Mouse (Mus musculus): ENCODE results near the gene Ttc7.

Ttc7 gene

DNA sequence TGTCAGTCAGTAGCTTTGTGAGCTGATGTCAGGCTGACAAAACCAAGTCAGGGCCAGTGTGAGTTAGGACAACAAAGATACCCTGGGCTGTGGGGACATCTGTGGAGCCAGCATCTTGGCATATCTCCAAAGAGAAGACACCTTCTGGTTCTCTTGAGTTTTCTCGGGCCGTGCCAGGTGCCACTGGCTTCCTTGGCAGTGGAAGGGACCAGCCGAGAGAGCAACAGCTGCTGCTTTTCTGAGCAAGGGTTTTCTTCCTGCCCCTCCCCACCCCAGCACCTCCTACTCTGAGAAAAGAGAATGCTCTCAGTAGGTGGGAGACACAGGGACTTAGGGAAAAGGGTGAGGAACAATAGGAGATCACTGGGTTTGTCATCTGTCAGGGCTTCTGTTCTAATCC is 78.4 kb downstream of the Ttc7 start:
- in situ Hi-C loops (cut with MboI, MseI): loop anchor here (5.0 to 10.0 kb wide), 2 partner anchors 61 to 686 kb away; no protein-coding TSS in a partner anchor

DNA sequence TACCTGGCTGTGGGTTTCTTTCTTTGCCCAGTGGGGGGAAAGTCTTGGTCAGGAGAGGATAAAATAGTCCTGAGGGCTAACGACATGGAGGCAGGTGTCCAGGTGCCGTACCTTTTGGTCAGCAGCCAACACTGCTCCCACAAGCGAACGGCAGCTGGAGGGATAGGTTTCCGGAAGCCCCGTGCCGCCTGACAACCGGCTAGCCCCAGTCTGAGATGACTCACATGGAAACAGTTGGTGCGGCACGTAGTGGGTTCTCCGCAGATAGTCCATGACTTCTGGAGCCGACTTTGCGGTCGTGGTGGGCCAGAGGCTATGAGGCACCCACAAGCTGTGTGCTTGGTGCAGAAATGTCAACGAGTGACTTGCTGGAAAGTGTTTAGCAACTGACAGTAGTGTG is 81.4 kb downstream of the Ttc7 start:
- in situ Hi-C loops (cut with MboI, MseI): loop anchor here (5.0 to 10.0 kb wide), 2 partner anchors 58 to 689 kb away; no protein-coding TSS in a partner anchor

DNA sequence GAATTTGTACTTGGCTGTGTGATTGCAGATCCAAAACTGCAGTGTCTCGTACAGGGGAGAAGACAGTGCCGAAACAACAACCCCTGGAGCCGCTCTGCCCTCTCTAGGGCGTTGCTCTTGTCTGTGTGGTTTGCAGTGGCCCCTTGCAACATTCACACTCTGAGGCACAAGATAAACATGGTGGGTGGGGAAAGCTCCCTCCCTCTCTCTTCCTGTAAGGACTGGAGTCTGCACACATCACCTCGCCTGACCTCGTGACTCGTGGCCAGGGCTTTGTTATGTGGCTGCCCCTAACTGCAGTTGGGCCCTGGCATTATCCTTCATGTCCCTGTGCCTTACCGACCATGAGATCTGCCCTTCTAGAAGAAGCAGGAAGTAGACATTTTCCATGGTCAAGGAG is 82.6 kb downstream of the Ttc7 start:
- in situ Hi-C loops (cut with MboI, MseI): loop anchor here in 1 of 2 experiments (10.0 kb wide), 1 partner anchor 690 kb away; no protein-coding TSS in a partner anchor

- in situ Hi-C loops (cut with MboI, MseI): loop anchor here in 1 of 2 experiments (10.0 kb wide), 1 partner anchor 692 kb away; no protein-coding TSS in a partner anchor
Observed at GRCm38 (mm10) chr17:87366520-87366919, 83.8 kb downstream of the Ttc7 start.

DNA sequence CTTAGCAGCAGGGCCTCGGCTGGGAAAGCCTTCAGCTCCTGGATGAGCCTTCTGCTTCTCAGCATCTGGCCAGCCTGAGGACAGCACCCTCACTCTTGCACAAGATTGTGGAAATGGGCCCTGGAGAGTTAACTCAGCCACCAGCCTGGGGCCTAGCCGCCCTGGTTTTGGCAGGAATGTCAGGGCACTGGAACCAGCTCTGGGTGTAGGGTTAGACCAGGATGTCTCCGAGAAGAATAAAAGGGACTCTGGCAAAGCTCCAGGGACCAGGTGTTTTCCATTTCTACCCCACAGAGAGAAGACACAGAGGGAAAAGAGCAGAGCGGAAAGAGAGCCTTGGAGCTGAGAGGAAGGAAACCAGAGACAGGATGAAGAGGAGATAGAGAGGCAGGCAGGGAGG is 84.5 kb downstream of the Ttc7 start:
- in situ Hi-C loops (cut with MboI, MseI): loop anchor here in 1 of 2 experiments (10.0 kb wide), 1 partner anchor 692 kb away; no protein-coding TSS in a partner anchor

DNA sequence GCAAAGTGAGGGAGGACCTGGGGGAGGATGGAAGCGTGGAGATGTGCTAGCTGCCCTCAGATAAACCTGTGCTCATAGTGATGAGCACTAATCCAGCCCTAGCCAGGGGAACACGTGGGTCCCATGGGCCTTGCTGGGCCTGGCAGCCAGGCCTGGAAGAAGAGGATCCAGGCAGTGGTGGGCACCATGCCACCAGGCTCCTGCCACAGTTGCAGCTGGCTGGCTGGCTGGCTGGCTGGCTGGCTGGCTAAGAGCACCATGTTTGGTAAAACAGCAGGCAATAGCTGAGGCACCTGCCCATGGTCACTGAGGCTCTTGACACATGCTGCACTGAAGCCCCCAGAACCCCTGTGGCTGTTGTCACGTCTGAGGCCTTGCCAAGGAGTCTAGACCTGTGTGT is 85.0 kb downstream of the Ttc7 start:
- in situ Hi-C loops (cut with MboI, MseI): loop anchor here in 1 of 2 experiments (10.0 kb wide), 1 partner anchor 693 kb away; no protein-coding TSS in a partner anchor

GRCm38 (mm10) chr17:87368481-87368880 is 85.8 kb downstream of the Ttc7 start:
- in situ Hi-C loops (cut with MboI, MseI): loop anchor here in 1 of 2 experiments (10.0 kb wide), 1 partner anchor 694 kb away; no protein-coding TSS in a partner anchor

- in situ Hi-C loops (cut with MboI, MseI): loop anchor here in 1 of 2 experiments (10.0 kb wide), 1 partner anchor 695 kb away; no protein-coding TSS in a partner anchor
Observed at GRCm38 (mm10) chr17:87369270-87369759, 86.6 kb downstream of the Ttc7 start.

DNA sequence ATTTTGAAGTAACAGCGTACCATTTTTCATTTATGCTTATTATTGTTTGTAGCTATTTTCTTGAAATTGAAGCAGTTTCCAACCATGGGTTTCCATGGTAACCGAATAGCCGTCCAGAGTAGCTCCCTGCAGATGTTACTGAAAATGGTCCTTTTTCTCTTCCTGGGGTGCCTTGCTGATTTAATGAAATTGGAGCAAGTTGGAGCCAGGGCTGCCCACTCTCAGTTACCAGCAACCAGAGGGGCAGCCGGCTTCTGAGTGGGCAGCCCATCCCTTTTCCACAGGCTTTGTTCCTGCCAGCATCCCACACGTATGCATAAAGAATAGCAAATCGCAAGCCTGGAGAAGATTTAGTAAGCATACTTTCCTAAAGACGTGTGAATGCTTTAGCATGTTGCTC is 89.5 kb downstream of the Ttc7 start:
- in situ Hi-C loops (cut with MboI, MseI): no loop called here

DNA sequence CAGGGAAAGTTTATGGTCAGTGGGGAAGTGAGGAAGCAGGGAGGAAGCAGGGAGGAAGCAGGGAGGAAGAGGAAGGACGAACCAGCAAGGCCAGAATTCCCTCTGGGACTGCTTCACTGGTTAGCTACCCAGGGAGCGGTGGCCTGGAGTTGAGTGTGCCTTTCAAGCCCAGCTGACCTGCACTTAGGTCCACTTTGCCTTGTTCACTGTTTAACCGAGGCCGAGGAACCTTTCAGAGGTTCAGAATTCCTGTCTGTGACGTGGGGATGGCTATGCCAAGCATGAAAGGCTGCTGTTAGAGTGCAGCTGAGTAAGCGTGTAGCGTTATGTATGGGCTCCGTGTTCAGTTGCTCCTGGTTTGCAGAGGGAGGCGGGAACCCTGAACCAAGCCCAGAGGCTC is 90.6 kb downstream of the Ttc7 start:
- in situ Hi-C loops (cut with MboI, MseI): no loop called here

DNA sequence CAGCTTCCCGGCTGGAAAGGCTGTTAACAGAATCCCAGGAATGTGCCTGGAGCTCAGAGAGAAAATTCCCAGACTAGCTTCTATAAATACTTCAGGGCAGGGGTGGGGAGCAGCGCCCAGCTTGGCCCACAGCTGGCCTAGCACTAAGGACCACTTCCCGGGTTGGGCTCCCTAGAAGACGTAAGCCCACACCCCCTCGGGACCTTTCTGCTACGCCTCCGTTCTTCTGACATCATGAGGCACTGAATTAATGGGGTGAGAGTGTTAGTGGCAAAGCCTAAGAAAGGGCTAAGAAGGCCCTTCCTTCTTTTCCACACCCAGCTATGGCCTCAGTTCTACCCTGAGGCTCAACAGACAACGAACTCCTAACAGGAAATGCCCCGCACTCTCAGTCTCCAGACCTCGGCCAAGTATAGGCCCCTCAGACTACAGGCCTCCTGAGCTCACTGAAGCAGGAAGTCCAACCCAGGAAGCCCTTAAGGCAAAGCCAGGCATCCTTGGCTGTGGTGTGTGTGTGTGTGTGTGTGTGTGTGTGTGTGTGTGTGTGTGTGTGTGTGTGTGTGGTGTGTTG is 93.3 kb downstream of the Ttc7 start:
- in situ Hi-C loops (cut with MboI, MseI): no loop called here

- in situ Hi-C loops (cut with MboI, MseI): no loop called here
Observed at GRCm38 (mm10) chr17:87376831-87377471, 94.3 kb downstream of the Ttc7 start.

DNA sequence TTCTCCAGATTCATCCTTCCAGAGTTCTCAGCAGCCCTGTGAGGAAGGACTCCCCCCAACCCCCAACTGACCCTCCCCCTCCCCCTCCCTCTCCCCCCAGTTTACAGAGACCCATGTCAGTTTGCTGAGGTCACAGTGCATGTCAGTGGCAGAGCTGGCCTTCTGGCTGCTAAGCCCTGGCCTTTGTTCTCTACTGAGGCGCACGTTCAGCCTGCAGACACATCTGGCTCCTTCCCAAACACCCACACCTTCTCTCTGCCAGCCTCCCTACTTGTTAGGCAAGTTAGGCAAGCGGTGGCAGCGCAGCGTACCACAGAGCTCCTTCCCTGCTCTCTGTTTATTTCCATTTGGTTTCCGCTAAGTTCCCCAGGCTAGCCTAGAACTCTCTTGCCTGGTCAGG is 94.8 kb downstream of the Ttc7 start:
- in situ Hi-C loops (cut with MboI, MseI): no loop called here

DNA sequence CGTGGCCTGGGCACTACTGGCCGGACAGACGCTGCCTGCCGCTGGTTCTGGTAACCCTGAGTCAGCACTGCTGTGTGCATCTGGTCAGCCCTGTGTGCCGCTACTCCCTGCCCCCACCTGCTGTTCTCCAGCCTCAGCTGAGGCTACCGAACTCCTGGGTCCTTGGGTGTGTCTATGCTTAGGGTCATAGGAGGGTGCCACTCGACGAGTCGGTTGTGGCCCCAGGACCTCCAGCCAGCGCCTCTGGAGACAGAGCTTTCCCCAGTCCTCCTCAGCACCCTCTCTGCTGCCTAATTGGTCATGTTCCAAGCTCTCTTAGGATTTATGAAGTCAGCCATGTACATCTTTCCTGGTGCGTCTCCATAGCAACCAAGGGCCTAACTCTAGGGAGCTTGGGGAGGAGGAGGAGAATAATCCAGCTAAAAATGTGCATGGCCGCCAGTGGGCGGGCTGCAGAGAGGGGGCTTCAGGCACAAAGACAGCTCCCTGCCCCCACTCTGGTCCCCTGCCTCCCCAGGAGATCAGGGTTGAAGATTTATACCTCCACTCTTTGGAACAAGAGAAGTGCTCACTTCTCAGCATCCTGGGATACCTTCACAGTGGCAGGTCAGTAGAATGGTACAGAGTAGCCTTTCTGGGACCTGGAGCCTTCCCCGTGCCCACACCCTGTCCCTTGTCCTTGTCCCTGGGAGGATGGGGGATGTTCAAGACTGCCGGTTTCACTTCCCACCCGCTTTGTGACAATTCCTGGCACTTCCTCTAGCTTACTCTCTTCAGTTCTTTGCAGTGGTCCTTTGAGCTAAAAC is 95.9 kb downstream of the Ttc7 start:
- in situ Hi-C loops (cut with MboI, MseI): no loop called here

DNA sequence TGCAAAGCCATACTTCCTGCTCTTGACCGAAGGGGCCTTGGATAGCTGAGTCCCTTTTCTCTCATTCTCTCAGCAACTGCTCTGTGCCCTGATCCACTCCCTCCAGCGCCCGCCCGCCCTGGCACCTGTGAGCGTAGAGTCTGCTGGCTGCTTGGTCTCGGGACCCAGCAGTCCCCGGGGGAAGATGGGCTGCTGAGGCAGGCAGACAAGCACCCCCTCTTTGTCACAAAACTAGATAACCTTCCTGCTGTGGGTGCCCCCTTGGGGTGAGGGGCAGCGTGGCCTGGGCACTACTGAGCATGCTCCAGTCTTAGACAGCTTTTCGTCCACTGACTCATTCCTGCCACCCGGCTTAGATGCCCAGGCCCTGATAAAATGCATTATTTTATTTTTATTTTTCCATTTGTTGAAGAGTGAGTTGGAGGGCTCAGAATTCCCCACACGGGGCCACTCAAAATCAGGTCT is 96.5 kb downstream of the Ttc7 start:
- in situ Hi-C loops (cut with MboI, MseI): no loop called here

DNA sequence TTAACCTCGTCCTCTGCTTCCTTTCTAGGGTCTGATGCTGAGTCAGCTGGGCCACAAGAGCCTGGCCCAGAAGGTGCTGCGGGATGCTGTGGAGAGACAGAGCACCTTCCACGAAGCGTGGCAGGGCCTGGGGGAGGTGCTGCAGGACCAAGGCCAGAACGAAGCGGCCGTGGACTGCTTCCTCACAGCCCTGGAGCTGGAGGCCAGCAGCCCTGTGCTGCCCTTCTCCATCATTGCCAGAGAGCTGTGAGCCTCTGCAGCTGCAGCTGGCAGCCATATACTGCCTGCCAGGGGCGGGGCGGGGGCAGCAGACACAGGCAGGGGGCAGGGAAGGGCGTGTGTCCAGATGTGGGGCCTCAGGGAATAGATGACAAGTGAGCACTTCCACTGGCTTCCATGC is 97.1 kb downstream of the Ttc7 start:
- in situ Hi-C loops (cut with MboI, MseI): no loop called here

DNA sequence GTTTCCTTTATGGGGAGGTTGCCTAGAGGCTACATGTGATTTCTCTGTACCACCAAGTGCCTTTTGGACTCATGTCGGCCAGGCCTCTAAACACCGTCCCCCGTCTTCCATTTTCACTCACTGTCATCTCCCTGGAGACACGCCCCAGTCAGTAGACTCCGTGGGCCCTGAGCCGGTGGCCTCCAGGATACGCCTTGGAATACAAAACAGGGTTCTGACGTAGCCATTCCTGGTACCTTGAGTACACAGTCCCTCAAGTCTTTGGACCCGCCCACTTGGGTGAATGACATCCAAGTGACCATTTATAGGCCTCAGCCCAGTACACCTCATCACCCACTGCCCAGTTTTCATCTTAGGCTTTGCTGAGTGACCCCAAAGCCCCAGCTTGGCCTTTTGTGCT is 98.0 kb downstream of the Ttc7 start:
- in situ Hi-C loops (cut with MboI, MseI): no loop called here

- in situ Hi-C loops (cut with MboI, MseI): no loop called here
Observed at GRCm38 (mm10) chr17:87385835-87386234, 103.1 kb downstream of the Ttc7 start.

DNA sequence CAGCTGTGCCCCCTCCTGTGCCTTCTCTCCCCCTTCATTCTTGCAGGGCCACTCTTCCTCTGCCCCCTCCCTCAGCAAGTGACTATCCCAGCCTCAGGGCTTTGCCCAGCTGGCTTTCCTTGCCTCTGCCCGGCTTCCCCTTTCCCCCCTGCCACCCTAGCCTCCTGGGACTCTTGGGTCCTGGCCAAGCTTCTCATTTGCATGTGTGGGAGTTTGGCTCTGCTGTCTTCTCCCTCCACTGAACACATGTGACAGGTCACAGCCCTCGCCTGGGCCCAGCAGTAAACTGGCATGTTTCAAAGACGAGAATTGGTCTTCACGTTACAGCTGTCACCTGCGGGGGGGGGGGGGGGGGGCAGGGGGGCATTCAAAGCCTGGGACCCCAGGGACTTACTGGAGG is 104.4 kb downstream of the Ttc7 start:
- in situ Hi-C loops (cut with MboI, MseI): no loop called here

DNA sequence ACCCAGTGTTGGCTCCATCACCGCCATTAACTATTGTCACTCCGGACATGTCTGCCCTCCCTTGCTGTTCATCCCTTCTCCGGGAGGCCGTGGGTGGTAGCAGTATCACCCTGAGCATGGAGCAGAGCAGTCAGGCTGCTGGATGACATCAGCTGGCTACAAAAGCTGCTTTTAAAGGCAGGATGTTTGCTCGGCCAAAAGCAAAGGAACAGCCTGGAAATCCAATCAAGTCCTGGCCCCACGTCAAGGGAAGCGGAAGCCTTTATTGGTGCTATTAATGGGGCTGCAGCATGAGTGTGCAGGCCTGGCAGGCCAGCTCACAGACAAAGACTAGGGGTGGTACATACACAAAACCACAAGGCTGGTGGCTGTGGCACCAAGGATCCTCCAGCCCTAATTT is 108.6 kb downstream of the Ttc7 start:
- in situ Hi-C loops (cut with MboI, MseI): loop anchor here in 1 of 2 experiments (5.0 kb wide), 1 partner anchor 54 kb away; no protein-coding TSS in a partner anchor

- in situ Hi-C loops (cut with MboI, MseI): no loop called here
Observed at GRCm38 (mm10) chr17:87397088-87397487, 114.4 kb downstream of the Ttc7 start.

DNA sequence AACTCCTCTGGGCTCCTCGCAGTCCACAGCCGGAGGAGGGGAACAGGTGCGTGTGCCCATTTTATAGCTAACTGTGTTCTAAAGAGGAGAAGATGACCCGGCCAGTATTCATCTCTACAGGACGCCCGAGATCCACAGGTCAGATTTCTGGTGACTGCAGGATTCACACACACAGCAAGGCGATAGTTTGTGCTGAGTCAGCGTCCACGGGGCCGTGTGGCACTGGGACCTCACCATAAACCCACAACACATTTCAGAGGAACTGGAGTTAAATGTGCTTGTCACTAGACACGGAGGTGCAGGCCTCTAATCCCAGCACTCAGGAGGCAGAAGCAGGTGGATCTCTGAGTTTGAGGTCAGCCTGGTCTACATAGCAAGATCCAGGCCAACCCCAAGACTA is 119.8 kb downstream of the Ttc7 start:
- in situ Hi-C loops (cut with MboI, MseI): no loop called here

Data from T-helper 17 cell (primary cell).